Mouse (Mus musculus): Measurements from ENCODE around the gene Casz1.

GRCm38 (mm10) chr4:148968859-148969258, 164.6 kb downstream of the Casz1 start:
- no peak for TF ChIP-seq CTCF (IDR thresholded peaks at IDR 0.05)
- no peak for TF ChIP-seq EP300 (IDR thresholded peaks at IDR 0.05)
